In the genomic region with DNA sequence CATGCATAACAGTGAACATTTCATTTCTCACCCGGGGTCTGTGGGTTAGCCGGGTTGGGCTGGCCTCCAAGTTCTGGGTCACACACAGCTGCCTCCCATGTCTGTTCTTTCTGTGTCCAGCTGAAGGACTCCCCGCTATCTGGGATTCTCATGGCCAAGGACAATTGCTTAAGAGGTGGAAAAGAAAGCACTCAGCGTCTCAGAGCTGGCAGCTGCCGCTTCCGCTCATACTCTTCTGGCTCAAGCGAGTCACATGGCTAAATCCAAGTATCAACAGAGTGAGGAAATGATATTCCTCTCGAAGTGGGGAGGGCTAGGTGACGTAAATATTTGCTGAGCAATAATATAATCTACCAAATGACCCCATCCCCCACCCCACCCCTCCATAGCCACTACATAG, we compare ENCODE assay signal across 9 mouse cellular contexts. TPM values are rescaled to one million over a fixed set of nuclear protein-coding genes. Genes with fewer than 3 reads are reported as not detected.
DNase-seq lines count a peak whose midpoint lies in the region; ATAC-seq lines count a peak whose summit lies in the region.
"Had no signal": no experiment of that assay in that cellular context is flagged by ENCODE, and none has a peak within 500 bp of the region (broad histone marks: within the 10 kb centered on the region; RNA-seq: fewer than 3 reads in every experiment).

No protein-coding gene starts in this region.

- H3K4me2 ChIP-seq in kidney, embryonic 16.5 days (replicated peaks; ENCODE audit: low read depth, low read length): no peak overlapping the region; the same call in 1 of the 2 replicates
- H3K4me2 ChIP-seq: limb, embryonic 13.5 days had no signal

- H3K4me3 ChIP-seq in kidney, embryonic 16.5 days (ENCODE audit: low read length): no peak overlapping the region
- H3K4me3 ChIP-seq: limb, embryonic 13.5 days had no signal

- H3K4me1 ChIP-seq in kidney, embryonic 16.5 days (ENCODE audit: insufficient read depth, low read length): peaks cover 22% of the 10 kb centered on the region

- H3K27ac ChIP-seq in kidney, embryonic 16.5 days (ENCODE audit: low read length): peak overlapping the region; percentile 35; the same call in 1 of the 2 replicates
- H3K27ac ChIP-seq: limb, embryonic 13.5 days had no signal

- no peak overlapping the region for H3K9ac ChIP-seq in kidney, embryonic 16.5 days (replicated peaks; ENCODE audit: low read length)
- H3K9ac ChIP-seq: limb, embryonic 13.5 days had no signal

- H3K27me3 ChIP-seq in kidney, embryonic 16.5 days (ENCODE audit: insufficient read depth, low read length): no peaks in the 10 kb centered on the region
- H3K27me3 ChIP-seq: limb, embryonic 13.5 days had no signal

- H3K36me3 ChIP-seq in kidney, embryonic 16.5 days (ENCODE audit: insufficient read depth, low read length): no peaks in the 10 kb centered on the region
- H3K36me3 ChIP-seq: limb, embryonic 13.5 days had no signal

- peak; percentile 48 for DNase-seq in 3134 (ENCODE audit: extremely low read depth, insufficient read length, low spot score)
- peak; percentile 95 for DNase-seq in adipocyte (ENCODE audit: low spot score)
- DNase-seq in heart, adult 18-20 months: peak; percentile 88 to 93
- peak; percentile 94 for DNase-seq in lung, postnatal 36 days
- DNase-seq in right cerebral cortex, postnatal 14 days: no peak
- no peak for DNase-seq in right cerebral cortex, adult 2 months (ENCODE audit: low spot score in 2 of 2)

- ATAC-seq in kidney, embryonic 16.5 days (ENCODE audit: low FRiP score, low TSS enrichment): peak; percentile 43; the same call in 1 of the 2 replicates
- no peak for ATAC-seq in frontal cortex, adult (ENCODE audit: low TSS enrichment)

- H3K9me3 ChIP-seq in kidney, embryonic 16.5 days (ENCODE audit: low read length): 0 out of 2 replicates have a peak, but pooled peaks cover 6% of the 10 kb centered on the region
- H3K9me3 ChIP-seq: limb, embryonic 13.5 days had no signal

- WGBS in kidney, embryonic 16.5 days: 52% methylated on average over 9 of the region's 9 CpGs

RNA-seq across cellular contexts. Expression of a gene that starts 25.9 kb away (rescaled TPM):
- 10 to 100 TPM; 39.9 to 42.8 TPM for total RNA-seq in heart, adult 18-20 months (2021)
- polyA plus RNA-seq in kidney, embryonic 16.5 days (2015; fragmentation: Nextera tagmentation; extraction: Ambion mirVana): 67.7 and 89.9 TPM in 2 replicates

Comparison
In these comparisons a context has a peak if more than half of its experiments do, and no peak if none do; other contexts are left out.
1. DNase-seq: peak in 3134 (single experiment), adipocyte (single experiment), heart, adult 18-20 months (2 of 2) and lung, postnatal 36 days (single experiment); none in right cerebral cortex, postnatal 14 days (single experiment) and right cerebral cortex, adult 2 months (0 of 2).